Mouse (Mus musculus) adrenal gland, adult (tissue): ENCODE data around the gene Zfp408.

ENCODE experiments used
- DNase-seq, 2 experiments: peaks; one replicate each; pipeline ENCODE4 v3.0.0; 2022 to 2023; ENCODE audit warnings: low spot score in 1 of 2; ENCODE audit not compliant: inconsistent age in 2 of 2

The Zfp408 gene

GRCm38 (mm10) chr2:91649553-91650359 lies at the start of gene Zfp408, which contains the start of gene Arhgap1:
TSS of gene Zfp408 (minus strand) at chr2:91649791.
TSS of gene Arhgap1 (plus strand) at chr2:91649860.
- peak; percentile 97 to 99 for DNase-seq

GRCm38 (mm10) chr2:91699225-91699624 lies 49.6 kb upstream of the Zfp408 start:
- DNase-seq = peak in 1 of 2 experiments; percentile 62

GRCm38 (mm10) chr2:91696225-91696590 lies 46.6 kb upstream of the Zfp408 start:
- DNase-seq = peak in 1 of 2 experiments; percentile 72

GRCm38 (mm10) chr2:91695436-91696224 lies 46.0 kb upstream of the Zfp408 start:
- DNase-seq = peak in 1 of 2 experiments; percentile 51

GRCm38 (mm10) chr2:91689452-91689851 lies 39.9 kb upstream of the Zfp408 start:
- DNase-seq = peak; percentile 91 to 93

- DNase-seq = no peak
Measured at GRCm38 (mm10) chr2:91683919-91684318, 34.3 kb upstream of the Zfp408 start.

GRCm38 (mm10) chr2:91682850-91683249 lies 33.3 kb upstream of the Zfp408 start:
- DNase-seq = peak in 1 of 2 experiments; percentile 70

- no peak for DNase-seq
Measured at GRCm38 (mm10) chr2:91676961-91677360, 27.4 kb upstream of the Zfp408 start.

- DNase-seq = no peak
Measured at GRCm38 (mm10) chr2:91676420-91676819, 26.8 kb upstream of the Zfp408 start.

- DNase-seq = no peak
Measured at GRCm38 (mm10) chr2:91674895-91675294, 25.3 kb upstream of the Zfp408 start.

GRCm38 (mm10) chr2:91673587-91673986 lies 24.0 kb upstream of the Zfp408 start:
- peak in 1 of 2 experiments; percentile 45 for DNase-seq

GRCm38 (mm10) chr2:91670038-91670437 lies 20.4 kb upstream of the Zfp408 start:
- DNase-seq = no peak

- DNase-seq = peak in 1 of 2 experiments; percentile 75
Measured at GRCm38 (mm10) chr2:91669326-91669725, 19.7 kb upstream of the Zfp408 start.

- no peak for DNase-seq
Measured at GRCm38 (mm10) chr2:91667747-91668146, 18.2 kb upstream of the Zfp408 start.

GRCm38 (mm10) chr2:91666386-91666910 lies 16.9 kb upstream of the Zfp408 start:
- no peak for DNase-seq

- DNase-seq = no peak
Measured at GRCm38 (mm10) chr2:91664780-91665179, 15.2 kb upstream of the Zfp408 start.

GRCm38 (mm10) chr2:91660981-91661380 lies 11.4 kb upstream of the Zfp408 start:
- no peak for DNase-seq

GRCm38 (mm10) chr2:91659657-91660056 lies 10.1 kb upstream of the Zfp408 start:
- no peak for DNase-seq

- no peak for DNase-seq
Measured at GRCm38 (mm10) chr2:91656774-91657173, 7.2 kb upstream of the Zfp408 start.

- DNase-seq = no peak
Measured at GRCm38 (mm10) chr2:91655827-91656226, 6.2 kb upstream of the Zfp408 start.

- no peak for DNase-seq
Measured at GRCm38 (mm10) chr2:91655388-91655787, 5.8 kb upstream of the Zfp408 start.

GRCm38 (mm10) chr2:91652863-91653262 lies 3.3 kb upstream of the Zfp408 start:
- DNase-seq = no peak
